Mouse (Mus musculus): ENCODE data around the gene Nell1.

Gene Nell1

DNA sequence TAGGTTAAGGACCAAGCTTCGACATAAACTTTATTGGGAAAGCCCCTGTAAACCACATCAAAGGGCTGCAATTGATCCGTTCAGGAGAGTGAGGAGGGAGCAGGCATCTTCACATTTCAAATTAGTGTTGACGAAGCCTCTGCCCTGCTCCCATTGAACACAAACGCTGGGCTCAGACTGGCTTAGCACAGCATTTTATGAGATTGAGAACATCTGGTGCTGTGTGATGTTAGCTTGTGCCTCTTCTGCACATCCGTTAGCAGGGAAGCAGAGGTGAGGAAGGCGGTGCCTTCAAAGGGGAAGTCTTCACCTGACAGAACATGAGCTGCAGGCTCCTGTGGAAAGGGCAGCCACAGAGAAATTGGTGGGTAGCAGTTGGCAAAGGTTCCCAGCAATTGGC, 66.4 kb downstream of the Nell1 start:
- DNase-seq (ENCODE audit: low read depth, low spot score) = no peak

DNA sequence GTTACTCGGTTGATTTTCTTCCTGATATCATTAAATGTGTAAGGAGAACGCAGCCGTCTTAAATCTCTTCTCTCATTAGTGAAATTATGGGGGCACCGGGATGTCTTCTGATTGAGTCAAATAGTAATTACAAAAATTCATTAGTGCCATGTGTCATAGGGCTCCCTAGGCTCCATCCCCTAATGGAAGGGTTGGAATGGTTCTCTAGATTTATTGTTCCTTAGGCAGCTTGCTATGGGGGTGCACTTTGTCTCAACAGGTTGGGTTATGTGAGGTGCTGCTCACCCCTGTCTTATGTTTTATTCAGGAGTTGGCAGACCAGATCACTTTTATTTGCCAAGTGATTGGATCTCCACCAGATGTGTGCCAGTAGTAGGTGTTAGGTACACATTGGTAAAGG, 75.5 kb downstream of the Nell1 start:
- DNase-seq (ENCODE audit: low read depth, low spot score) = no peak

DNA sequence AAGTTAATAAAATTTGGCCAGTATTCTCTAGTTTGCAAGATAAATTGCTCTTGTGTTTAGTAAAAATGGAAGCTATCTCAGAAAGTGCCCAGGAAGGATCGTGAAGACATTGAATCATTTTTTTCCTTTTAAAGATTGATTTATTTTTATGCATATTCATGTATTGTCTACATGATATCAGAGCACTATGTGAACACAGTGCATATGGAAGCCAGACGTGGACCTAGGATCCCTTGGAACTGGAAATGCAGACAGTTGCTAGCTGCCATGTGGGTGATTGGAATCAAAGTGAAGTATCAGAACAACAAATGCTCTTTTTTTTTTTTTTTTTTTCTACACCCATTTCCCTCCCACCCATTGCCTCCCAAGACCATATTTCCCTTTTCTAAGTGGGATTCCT, 79.0 kb downstream of the Nell1 start:
- DNase-seq (ENCODE audit: low read depth, low spot score) = no peak

DNA sequence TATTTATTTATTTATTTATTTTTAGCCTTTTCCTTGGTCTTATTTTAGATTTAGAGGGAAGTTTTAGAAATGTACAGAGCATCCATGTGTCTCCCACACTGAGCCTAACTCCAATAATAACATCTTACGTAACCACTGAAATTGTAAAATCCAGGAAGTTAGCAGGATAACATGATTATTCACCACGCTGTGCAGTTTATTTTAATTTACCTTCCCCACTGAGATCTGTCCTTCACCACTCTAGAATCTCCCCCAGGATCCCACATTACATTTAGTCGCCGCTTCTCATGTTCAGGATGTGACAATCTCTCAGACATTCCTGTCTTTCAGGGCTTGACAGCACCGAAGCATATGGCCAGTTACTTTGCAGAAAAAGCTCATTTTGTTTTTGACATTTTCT, 119.8 kb downstream of the Nell1 start:
- DNase-seq (ENCODE audit: low read depth, low spot score) = no peak

DNA sequence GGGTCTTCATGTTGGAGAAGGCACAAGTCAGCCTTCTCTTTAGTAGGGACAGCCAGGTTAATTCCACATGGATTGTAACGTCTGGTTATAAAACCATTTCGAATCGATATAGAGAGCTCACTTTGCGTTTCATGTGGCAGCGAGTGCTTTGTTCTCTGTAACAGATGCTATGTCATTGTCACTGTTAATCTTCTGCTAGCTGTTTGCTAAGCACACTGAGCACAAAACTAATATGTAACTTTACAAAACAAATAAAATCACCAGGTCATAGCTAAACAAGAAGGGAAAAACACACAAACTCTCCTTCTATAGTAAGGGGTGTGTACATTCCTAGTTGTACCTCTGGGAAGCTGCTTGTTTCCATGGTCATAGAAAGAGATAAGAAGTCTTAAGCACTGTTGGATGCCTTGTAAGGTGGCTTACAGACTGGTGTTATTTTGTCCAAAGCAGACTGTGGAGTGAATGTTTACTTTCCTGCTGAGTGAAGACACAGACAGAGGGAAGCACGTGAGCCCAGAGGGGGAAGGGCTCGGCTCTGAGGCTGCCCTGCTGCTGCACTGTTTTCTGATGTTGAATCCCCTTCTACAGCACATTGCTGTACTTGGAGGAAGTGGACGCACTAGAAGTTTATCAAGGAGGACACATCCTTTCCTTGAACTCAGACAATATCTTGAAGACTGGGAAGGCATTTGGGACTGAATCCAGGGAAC, 131.1 kb downstream of the Nell1 start:
- DNase-seq (ENCODE audit: low read depth, low spot score) = no peak

- DNase-seq (ENCODE audit: low read depth, low spot score) = no peak
Measured at GRCm38 (mm10) chr7:50107261-50107660, 132.6 kb downstream of the Nell1 start.

GRCm38 (mm10) chr7:50118348-50118747, 143.7 kb downstream of the Nell1 start:
- no peak for DNase-seq (ENCODE audit: low read depth, low spot score)

- no peak for DNase-seq (ENCODE audit: low read depth, low spot score)
Measured at GRCm38 (mm10) chr7:50137706-50138105, 163.0 kb downstream of the Nell1 start.

- peak; percentile 20 for DNase-seq (ENCODE audit: low read depth, low spot score)
Measured at GRCm38 (mm10) chr7:50149326-50149725, 174.7 kb downstream of the Nell1 start.

GRCm38 (mm10) chr7:50150838-50151237, 176.2 kb downstream of the Nell1 start:
- no peak for DNase-seq (ENCODE audit: low read depth, low spot score)

GRCm38 (mm10) chr7:50153618-50154017, 179.0 kb downstream of the Nell1 start:
- no peak for DNase-seq (ENCODE audit: low read depth, low spot score)

DNA sequence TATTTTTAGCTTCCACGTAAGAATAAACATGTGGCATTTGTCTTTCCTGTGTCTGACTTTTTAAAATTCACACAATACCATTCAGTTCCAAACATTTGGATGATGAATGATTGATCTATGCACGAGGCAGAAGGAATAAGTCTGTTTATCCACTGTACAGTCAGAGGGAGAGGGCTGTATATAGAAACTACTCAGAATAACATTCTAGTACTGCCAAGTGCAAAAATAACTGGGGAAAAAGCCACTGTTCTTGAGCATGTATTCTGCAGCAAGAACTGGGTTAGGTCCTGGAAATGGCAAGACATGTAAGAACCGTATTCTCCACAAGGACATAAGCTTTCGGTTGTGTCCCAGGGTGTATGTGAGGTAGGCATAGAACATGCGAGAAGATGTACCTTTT, 187.9 kb downstream of the Nell1 start:
- no peak for DNase-seq (ENCODE audit: low read depth, low spot score)

DNA sequence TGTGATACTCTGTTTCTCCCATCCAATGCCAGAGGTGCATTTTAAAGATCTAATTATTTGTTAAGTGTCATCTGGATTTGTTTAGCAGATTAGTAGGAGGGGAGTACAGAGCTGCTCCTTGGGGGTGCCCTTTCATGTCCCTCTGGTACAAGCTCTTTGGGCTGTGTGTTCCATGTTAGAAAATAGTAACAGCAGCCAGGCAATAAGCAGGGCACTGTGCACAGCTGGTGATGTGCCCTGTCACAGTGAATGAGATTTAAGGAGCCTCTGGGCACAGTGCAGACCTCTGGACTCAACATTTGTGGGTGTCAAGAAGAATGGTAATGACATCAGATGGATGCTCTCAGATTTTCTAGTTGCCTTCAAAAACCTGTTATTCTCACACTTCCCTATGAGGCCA, 194.1 kb downstream of the Nell1 start:
- no peak for DNase-seq (ENCODE audit: low read depth, low spot score)

- DNase-seq (ENCODE audit: low read depth, low spot score) = no peak
Measured at GRCm38 (mm10) chr7:50186306-50186705, 211.6 kb downstream of the Nell1 start.

DNA sequence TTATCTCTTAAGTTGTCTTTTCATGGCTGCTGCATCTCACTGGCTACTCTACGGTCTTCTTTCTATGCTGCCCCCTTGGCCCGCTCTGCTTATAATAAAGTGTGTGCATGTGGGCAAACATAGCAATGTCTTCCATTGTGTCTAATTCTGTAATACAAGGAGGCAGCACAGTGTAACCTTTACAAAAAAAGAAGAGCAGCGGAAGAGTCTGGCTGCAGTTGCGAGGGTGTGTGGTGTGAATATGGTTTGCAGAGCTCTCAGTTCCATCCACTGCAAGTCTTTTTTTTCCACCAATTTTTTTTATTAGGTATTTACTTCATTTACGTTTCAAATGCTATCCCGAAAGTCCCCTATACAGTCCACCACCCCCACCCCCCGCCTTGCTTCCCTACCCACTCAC, 219.3 kb downstream of the Nell1 start:
- DNase-seq (ENCODE audit: low read depth, low spot score) = no peak

DNA sequence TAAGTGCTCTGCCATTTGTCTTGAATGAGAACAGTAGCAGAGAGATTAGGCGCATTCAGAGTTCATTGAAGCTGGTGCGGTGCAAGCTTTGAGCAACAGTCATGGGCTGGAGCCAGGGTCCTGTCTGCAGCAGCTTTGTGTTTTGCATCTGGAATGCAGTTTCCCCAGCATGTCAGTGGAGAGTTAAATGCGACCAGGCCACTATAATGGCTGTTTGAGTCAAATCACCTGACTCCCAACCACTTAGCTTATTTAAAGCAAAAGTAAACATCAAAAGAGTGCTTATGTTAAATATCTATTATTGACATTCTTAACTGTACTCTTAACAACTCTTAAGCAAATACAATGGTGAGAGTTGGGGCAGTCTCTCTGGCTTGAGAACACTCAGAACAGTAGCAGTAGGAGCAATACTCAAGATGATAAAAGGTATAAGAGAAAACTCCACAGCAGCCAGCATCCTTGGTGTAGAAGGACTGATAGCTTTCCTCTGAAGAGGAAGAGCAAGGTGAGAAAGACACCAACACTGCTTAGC, 220.5 kb downstream of the Nell1 start:
- DNase-seq (ENCODE audit: low read depth, low spot score) = peak; percentile 6

- no peak for DNase-seq (ENCODE audit: low read depth, low spot score)
Measured at GRCm38 (mm10) chr7:50205268-50205667, 230.6 kb downstream of the Nell1 start.

DNA sequence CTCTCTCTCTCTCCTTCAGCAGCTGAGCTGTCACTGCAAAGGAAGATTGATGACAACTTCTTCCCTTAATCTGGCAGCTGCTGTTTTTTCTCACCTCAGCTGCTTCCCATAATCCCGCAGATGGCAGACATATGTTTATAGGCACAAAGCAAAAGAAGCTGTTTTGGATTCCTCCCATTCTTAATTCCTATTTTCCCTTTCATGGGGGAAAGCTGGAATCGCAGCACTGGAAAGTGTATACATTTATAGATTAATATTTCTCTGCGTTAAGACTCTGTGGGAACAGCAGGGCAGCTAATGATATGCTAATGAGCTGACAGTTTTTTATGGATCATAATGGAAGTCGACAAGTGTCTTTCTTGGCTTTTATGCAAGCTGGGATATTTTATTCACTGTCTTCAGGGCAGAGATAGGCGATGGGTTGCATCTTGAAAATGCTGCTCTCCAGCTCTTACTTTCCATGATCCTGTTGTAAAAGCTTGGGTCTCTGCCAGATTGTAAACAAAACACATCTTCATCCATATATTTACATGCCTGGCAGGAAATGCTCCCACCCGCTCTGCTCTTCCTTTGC, 236.1 kb downstream of the Nell1 start:
- DNase-seq (ENCODE audit: low read depth, low spot score) = no peak

DNA sequence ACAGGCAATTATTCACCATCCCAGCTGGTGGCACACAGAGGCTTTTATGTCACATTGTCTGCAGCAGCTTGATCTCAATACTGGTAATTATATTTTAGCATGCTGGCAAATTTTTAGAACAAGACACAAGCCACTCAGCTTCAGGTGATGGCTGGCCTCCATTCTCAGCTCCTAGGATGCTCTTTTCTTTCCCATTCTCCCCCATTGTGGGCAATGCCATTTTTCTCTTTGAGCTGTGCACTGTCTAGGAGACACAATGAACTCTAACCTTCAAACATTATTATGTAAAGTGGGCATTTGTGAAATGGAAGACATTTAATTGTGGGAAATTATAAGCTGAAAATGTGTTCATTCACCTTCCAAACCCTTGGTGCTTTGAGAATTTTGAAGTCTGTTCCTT, 247.2 kb downstream of the Nell1 start:
- DNase-seq (ENCODE audit: low read depth, low spot score) = no peak

GRCm38 (mm10) chr7:50226621-50227020, 252.0 kb downstream of the Nell1 start:
- no peak for DNase-seq (ENCODE audit: low read depth, low spot score)

DNA sequence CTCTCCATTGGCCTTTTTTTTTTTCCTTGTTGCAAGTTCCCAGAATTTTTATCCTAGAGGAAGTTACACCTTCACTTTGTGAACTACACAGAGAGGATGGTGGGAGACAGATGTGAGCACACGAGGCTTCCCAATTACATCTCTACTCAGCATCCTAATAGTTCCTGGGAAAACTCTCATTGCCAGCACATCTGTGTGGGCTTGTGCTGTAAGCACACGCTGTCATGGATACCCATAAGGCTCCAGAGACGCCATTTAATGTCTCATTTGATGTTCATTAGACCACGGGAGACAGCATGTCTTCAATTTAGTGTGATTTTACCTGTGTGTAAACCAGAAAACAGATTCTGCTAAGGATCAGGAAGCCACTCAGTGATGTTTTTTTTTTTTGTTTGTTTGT, 253.6 kb downstream of the Nell1 start:
- no peak for DNase-seq (ENCODE audit: low read depth, low spot score)

DNA sequence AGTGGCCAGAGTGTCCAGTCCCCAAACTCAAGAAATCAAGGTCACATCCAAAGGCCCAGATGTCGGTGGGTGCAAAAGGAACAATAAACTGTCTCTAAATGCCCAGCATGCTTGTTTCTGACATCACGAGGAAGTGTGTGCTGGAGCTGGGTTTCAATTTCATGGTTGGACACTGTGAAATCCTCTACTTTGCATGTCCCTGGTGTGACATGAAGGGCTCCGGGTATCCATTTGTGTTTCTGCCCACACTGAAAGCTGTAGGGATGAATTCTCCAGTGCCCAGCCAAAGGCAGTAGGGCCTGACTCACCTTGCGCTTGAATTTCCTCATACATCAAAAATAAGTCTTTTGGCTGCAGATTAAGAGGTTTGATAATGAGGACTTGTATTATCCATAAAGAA, 266.5 kb downstream of the Nell1 start:
- no peak for DNase-seq (ENCODE audit: low read depth, low spot score)

DNA sequence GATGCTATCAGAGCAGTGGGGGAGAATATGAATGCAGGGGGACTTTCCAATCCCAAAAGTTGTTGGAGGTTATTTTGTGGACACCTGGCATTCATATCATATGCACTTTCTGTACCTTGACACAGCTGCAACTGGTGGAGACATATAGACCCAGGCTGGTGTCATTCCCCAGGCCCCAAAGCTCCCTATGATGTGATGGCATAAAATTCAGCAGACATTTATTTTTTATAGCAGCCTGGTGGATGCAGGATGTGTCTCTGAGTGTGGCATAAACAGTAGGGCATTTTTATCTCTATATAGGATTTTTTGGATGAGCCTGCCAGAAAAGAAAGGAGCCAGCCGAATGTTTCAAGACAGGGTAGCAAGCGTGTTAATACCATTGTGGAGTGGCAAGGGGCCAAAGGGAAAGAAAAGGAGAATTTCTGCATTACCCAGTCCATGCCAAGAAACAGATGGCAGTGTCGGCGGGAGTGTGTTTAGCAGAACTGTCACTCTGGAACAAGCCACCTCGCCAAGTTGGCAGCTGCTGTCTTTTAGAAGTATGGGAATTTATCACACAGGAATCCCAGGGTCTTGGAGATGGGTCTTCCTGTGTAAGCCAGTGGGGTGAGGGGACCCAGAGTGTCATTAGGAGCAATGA, 267.1 kb downstream of the Nell1 start:
- no peak for DNase-seq (ENCODE audit: low read depth, low spot score)

All from ZHBTc4 (cell line).